Mouse (Mus musculus): ENCODE measurements around the gene Akirin2. TPM values are rescaled to one million over a fixed set of nuclear protein-coding genes. Genes with fewer than 3 reads are reported as not detected.

Gene Akirin2
- total RNA-seq, 1 experiment from 2014 or later = 79.2 TPM

GRCm38 (mm10) chr4:34584871-34585607 lies 34.3 kb downstream of the Akirin2 start:
- no peak for DNase-seq

DNA sequence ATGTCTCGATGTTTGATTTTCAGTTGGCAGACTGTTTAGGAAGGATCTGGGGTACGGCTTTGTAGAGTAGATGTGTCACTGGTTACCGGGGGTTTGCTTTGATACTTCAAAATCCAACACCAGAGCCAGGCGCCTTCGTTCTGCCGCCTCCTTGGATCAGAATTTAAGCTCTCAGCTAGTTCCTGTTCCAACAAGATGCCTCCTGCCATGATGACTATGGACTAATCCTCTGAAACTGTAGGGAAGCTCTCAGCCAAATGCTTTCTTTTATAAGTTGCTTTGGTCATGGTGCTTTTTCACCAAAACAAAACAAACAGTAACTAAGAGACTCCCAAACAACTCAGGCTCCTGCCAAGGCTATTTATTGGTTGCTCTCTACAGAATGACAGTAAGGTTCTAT lies 52.4 kb downstream of the Akirin2 start:
- no peak for DNase-seq

GRCm38 (mm10) chr4:34606658-34607057 lies 55.9 kb downstream of the Akirin2 start:
- no peak for DNase-seq

GRCm38 (mm10) chr4:34613571-34614145 lies 62.9 kb downstream of the Akirin2 start:
- DNase-seq = no peak

DNA sequence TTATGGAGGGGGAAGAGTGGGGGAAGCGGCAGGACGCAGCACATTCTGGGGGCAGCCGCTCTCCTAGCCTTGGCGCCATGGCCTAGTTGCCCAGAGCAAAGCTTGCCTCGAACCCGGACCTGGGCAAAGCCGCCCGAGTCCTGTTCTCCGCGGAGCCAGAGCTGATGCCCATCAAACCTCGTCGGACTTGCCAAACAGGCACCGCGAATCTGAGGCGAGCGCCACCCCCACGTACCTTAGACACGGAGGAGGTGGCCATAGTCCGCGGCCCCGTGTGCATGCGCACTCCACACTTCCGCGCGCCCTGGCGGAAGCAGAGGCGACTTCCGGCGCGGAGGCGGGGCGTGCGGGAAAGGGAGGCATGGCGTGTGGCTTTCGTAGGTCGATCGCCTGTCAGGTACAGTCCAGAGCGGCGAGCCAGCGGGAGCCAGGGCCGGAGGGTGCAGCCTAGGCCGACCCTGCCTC lies 63.9 kb downstream of the Akirin2 start, which contains the start of the genes Orc3 and Rars2:
Gene Orc3, minus strand, starts transcription at position 315 of the 465 bp plus-strand sequence.
Gene Rars2, plus strand, starts transcription at position 328 of the 465 bp plus-strand sequence.
- peak; percentile 93 for DNase-seq

DNA sequence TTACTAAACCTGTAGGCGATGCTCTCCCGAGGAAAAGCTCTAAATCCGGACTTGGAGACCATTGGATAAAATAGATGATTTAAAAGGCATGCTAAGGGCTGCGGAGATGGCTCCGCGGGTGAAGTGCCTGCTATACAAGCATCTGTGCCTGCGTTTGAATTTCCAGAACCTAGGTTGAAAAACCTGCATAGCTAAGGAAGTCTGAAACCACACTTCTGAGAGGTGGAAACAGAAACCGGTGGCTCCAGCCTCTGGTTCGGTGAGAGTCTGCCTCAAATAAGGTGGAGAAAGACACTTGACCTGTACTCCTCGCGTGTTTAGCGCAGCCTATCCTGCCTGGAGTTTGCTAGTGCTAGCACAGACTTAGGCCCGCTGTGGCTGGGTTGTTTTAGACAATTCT lies 64.6 kb downstream of the Akirin2 start:
- DNase-seq = no peak

- no peak for DNase-seq
Observed at GRCm38 (mm10) chr4:34616146-34616545, 65.4 kb downstream of the Akirin2 start.

Other genes starting within 250 kb of the Akirin2 start
- 67.7 and 70.0 TPM in 2 replicates for gene Orc3, start 64.0 kb downstream of the Akirin2 start, total RNA-seq (2021)
- 39.6 and 46.2 TPM in 2 replicates for gene Rars2, start 64.0 kb downstream of the Akirin2 start, total RNA-seq (2021)
- gene Slc35a1, start 136.5 kb downstream of the Akirin2 start, total RNA-seq (2021) = 45.4 and 46.1 TPM in 2 replicates
- gene Cfap206, start 179.3 kb downstream of the Akirin2 start, total RNA-seq (2021) = not detected in 2 replicates
- not detected in 2 replicates for gene Gm136, start 205.3 kb downstream of the Akirin2 start, total RNA-seq (2021)
- gene Smim8, start 227.5 kb downstream of the Akirin2 start, total RNA-seq (2021) = 15.2 and 23.8 TPM in 2 replicates

All from adrenal gland, postnatal 25 days (tissue).